Mouse (Mus musculus): ENCODE results near the gene Brms1.

Brms1 gene

GRCm38 (mm10) chr19:5038709-5039156 is 2.4 kb upstream of the Brms1 start, which contains the start of the genes B4gat1 and AC124502.3:
TSS of gene B4gat1 (plus strand) at chr19:5038826.
TSS of gene AC124502.3 (plus strand) at chr19:5038891.
- DNase-seq (ENCODE audit: low spot score): peak; percentile 89

- DNase-seq (ENCODE audit: low spot score): no peak
These were observed 1.6 kb upstream of the Brms1 start for GRCm38 (mm10) chr19:5039301-5040114.

DNA sequence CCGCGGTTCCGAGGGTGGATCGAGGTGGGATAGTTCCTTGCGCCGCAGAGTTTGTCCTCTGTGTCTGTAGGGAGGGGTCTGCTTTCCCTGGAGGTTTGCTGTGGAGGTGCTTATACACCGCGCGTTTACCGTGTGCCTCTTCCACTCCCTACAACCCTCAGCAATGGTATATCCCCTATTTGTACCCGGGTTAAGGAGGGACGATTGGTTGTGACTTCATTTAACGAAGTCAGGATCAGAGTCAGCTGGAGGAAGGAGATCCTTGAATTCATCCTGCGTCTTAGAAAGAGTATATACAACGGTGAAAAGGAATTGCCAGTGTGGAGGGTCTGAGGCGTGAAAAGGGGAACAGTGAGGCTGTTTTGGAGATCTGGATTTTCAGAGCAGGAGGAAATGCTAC is 434 bp downstream of the Brms1 start:
- no peak for DNase-seq (ENCODE audit: low spot score)

DNA sequence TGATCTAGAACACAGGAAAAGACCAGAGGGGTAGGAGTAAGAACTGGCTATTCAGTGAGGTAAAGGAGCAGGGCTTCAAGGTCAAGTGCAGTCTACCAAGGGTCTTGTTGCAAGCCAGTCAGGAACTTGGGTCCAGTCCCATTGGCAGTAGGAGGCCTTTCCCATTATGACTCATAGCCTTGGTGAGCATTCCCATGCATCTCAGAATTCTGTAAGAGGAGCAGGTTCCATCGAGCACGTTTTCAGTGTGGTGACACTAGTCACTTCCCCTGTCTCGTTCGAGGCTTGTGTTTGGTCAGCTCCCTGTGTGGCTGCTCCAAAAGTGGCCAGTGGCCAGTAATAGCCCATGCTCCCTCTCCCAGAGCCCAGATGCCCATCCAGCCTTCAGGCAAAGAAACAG is 4.4 kb downstream of the Brms1 start:
- no peak for DNase-seq (ENCODE audit: low spot score)

DNA sequence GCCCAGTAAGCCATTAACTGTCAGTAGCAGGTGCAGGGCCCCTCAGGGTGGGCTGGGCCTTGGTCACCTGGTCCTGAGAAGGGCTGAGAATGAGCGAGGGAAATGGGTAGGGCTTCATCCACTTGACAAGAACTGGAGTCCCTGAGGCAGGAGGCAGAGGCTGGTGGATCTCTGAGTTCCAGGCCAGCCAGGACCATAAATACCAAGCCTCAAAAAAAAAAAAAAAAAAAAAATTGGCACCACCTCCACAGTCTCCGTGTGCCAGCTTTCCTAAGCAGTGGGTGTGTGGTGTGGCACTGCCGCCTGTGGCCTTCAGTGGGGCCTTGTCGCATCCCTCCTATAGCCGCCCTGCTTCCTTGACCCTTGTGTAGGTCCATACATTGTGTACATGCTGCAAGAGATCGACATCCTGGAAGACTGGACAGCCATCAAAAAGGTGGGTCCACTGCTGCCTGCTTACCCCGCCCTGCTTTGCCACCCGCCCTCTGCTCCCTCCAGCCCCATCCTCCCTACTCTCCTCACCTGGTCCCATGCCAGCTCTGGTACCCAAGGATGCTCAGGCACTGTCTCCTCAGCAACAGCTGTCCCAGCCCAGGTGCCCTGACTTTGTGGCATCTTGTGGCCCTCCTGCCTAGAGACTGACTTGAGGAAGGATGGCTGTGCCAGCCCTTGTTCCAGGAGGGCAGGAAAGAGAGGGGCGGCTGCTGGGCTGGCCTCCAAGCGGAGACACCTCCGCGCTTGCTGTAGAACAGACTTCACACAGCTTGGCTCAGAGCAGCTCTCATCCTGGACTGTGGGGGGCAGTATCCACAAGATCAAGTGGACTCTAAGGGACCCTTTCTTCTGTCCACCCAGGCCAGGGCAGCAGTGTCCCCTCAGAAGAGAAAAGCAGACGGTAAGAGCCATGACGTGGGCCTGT is 7.2 kb downstream of the Brms1 start:
- peak; percentile 67 for DNase-seq (ENCODE audit: low spot score)

GRCm38 (mm10) chr19:5049325-5049724 is 8.2 kb downstream of the Brms1 start:
- no peak for DNase-seq (ENCODE audit: low spot score)

GRCm38 (mm10) chr19:5050047-5050905 is 9.1 kb downstream of the Brms1 start, which contains the start of gene Rin1:
TSS of gene Rin1 (plus strand) at chr19:5050481.
- DNase-seq (ENCODE audit: low spot score): peak; percentile 78

DNA sequence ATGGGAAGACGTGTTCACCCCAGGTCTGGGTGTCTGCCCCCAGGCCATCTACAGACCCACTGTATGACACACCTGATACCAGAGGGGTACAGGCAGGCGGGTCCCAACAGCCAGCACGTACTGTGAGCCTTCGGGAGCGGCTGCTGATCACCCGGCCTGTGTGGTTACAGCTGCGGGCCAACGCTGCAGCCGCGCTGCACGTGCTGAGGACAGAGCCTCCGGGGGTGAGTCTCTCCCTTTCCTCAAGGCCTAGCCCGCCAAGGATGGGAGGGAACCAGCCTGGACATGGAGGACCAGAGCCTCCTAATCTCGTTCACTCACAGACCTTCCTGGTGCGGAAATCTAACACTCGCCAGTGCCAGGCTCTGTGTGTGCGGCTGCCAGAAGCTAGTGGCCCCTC is 9.9 kb downstream of the Brms1 start:
- DNase-seq (ENCODE audit: low spot score): no peak

GRCm38 (mm10) chr19:5051515-5051914 is 10.4 kb downstream of the Brms1 start:
- no peak for DNase-seq (ENCODE audit: low spot score)

- DNase-seq (ENCODE audit: low spot score): no peak
These were observed 11.1 kb downstream of the Brms1 start for GRCm38 (mm10) chr19:5052166-5052822.

GRCm38 (mm10) chr19:5052853-5053252 is 11.7 kb downstream of the Brms1 start:
- DNase-seq (ENCODE audit: low spot score): no peak

- peak; percentile 63 for DNase-seq (ENCODE audit: low spot score)
These were observed 12.8 kb downstream of the Brms1 start for GRCm38 (mm10) chr19:5053909-5054308.

DNA sequence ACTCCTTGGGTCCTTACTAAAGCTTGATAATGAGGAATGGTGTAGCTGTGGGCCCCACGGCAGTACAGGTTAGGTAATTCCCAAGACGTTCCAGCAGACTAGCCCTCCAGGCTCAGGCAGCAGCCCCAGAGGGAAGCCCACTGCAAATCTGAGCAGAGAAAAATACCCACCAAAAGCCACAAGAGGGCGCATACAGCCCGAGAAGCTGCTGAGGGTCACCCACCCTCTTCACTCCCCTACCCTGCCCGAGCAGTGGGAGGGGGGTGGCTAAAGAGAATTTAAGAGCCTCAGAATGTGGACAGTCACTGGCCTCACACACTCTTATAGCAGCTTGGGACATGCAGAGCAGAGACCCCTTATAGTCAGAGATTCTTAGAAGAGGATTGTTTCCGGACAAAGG is 15.1 kb downstream of the Brms1 start:
- no peak for DNase-seq (ENCODE audit: low spot score)

GRCm38 (mm10) chr19:5057876-5058775 is 17.0 kb downstream of the Brms1 start:
- DNase-seq (ENCODE audit: low spot score): no peak

- no peak for DNase-seq (ENCODE audit: low spot score)
These were observed 17.9 kb downstream of the Brms1 start for GRCm38 (mm10) chr19:5058801-5059771.

GRCm38 (mm10) chr19:5060365-5061330 is 19.5 kb downstream of the Brms1 start:
- no peak for DNase-seq (ENCODE audit: low spot score)

DNA sequence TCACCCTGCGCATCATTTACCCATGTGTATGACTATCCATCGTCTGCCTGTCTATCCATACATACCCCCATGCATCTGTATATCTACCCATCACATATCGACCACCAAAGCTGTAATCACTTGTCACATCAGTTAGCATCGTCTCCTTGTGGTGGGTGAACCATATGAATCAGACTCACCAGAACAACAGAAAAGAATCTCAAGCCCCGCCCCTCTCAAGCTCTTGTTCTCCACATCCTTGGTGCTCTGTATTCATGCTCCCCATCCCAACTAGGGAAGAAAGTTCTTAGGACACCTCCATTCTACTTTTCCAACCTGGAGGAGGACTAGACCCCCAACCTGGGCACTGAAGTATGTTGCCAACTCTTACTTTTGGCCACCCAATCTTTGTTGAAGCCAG is 20.9 kb downstream of the Brms1 start:
- DNase-seq (ENCODE audit: low spot score): no peak

- no peak for DNase-seq (ENCODE audit: low spot score)
These were observed 21.3 kb downstream of the Brms1 start for GRCm38 (mm10) chr19:5062446-5062845.

Data from layer of hippocampus, adult 11-12 months (tissue).